Mouse (Mus musculus) midbrain, embryonic 14.5 days (tissue): ENCODE measurements at regions not wholly inside any gene's neighbourhood (a gene's known extent, or its start where the extent isn't known, plus 50 kb on each side); places are given as distances from the start of the nearest gene placed in this dataset.

Experiments used
- ATAC-seq: fragments of 200-750 bp; cut with Nextera tagmentation; 2 replicates; pipeline ENCODE4 v1.8.0; 2017; ENCODE audit warnings: moderate number of reproducible peaks, moderate library complexity; ENCODE audit not compliant: low FRiP score, low TSS enrichment
- DNase-seq: peaks from one replicate; pipeline ENCODE4 v3.0.0-alpha.2; 2015
- H3K27ac ChIP-seq: fragments of 300-500 bp; sonication (generic); replicated peaks from 2 replicates; pipeline ENCODE4 v1.5.1; 2014; ENCODE audit warnings: mild to moderate bottlenecking, low read depth, low read length, moderate library complexity
- H3K27me3 ChIP-seq: fragments of 300-500 bp; sonication (generic); 2 replicates; pipeline ENCODE4 v1.6.1; 2014; ENCODE audit warnings: low read length, control low read depth, mixed read lengths; ENCODE audit not compliant: control insufficient read depth, insufficient read depth
- H3K36me3 ChIP-seq: fragments of 300-500 bp; sonication (generic); 2 replicates; pipeline ENCODE4 v1.6.1; 2014; ENCODE audit warnings: low read length, control low read depth; ENCODE audit not compliant: control insufficient read depth, insufficient read depth
- H3K4me1 ChIP-seq: fragments of 300-500 bp; sonication (generic); 2 replicates; pipeline ENCODE4 v1.6.1; 2014; ENCODE audit warnings: mild to moderate bottlenecking, antibody characterized with exemption, low read length, control low read depth; ENCODE audit not compliant: control insufficient read depth, insufficient read depth
- H3K4me2 ChIP-seq: fragments of 300-500 bp; sonication (generic); 2 replicates; pipeline ENCODE4 v1.6.1; 2014; ENCODE audit warnings: mild to moderate bottlenecking, low read length, moderate library complexity
- H3K4me3 ChIP-seq: fragments of 300-500 bp; sonication (generic); replicated peaks from 2 replicates; pipeline ENCODE4 v1.5.1; 2014; ENCODE audit warnings: low read depth, low read length
- H3K9ac ChIP-seq: fragments of 300-500 bp; sonication (generic); replicated peaks from 2 replicates; pipeline ENCODE4 v1.6.1; 2014; ENCODE audit warnings: mild to moderate bottlenecking, low read length, moderate library complexity
- H3K9me3 ChIP-seq: fragments of 300-500 bp; sonication (generic); 2 replicates; pipeline ENCODE4 v1.6.1; 2016; ENCODE audit warnings: low read length, control low read depth, mixed read lengths; ENCODE audit not compliant: control insufficient read depth
- WGBS: fragments of 180-500 bp; shearing (Covaris S2); extraction: QIAGEN DNeasy Blood & Tissue Kit; methylation state at CpG from one replicate; pipeline ENCODE4 v1.1.7; 2014; 5-methylcytosine and 5-hydroxymethylcytosine counted together

DNA sequence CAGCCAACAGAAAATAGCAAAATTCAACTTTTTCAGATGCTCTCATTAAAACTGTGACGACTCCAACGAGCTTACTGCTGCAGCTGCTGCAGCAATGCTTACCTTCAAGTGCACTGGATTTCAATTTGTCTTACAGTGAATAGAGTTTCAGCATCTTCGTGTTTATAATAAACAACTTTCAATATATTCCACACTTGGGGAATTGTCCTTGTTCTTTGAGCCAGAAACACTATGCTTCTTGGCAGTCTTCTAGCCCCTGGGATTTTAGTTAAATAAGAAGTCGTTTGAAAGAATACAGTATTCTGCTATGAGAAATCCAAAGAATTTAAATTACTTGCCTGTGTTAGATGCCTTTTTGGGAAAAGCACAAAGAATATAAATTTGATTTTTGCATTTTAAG, 381.9 kb upstream of the Kcnd2 start:
- Histone ChIP-seq H3K36me3 (no peaks in the 10 kb centered on the region), H3K4me2 (no peak overlapping the region), H3K9ac (no peak overlapping the region), H3K9me3 (no peaks in the 10 kb centered on the region), H3K27ac (no peak overlapping the region), H3K4me1 (no peaks in the 10 kb centered on the region), H3K4me3 (no peak overlapping the region), H3K27me3 (no peaks in the 10 kb centered on the region)
- ATAC-seq = no peak
- WGBS = 71% methylated on average over 4 of the region's 4 CpGs
- peak; percentile 8 for DNase-seq

DNA sequence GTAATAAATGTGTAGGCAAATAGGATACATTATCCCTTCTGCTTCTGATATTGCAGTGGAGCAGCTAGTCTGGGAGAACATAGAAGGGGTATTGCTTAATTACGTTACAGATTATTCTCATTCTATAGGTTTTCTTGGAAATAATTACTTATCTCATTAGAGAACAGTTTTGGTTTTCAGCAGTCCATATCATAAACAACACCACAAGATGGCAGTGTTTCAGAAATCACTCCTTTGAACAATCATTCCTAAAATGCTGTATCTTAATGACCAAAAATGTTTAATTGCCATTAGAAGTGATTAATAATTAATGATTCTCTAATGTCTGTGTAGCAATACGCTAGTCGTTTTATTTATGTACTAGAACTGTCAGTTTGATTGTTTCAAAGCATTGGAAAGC, 375.2 kb upstream of the Kcnd2 start:
- DNase-seq (peak; percentile 69), ATAC-seq (peak; percentile 58)
- no peaks in the 10 kb centered on the region for H3K4me1 ChIP-seq
- H3K4me3 ChIP-seq = no peak overlapping the region
- H3K27me3 ChIP-seq = no peaks in the 10 kb centered on the region
- no peak overlapping the region for H3K9ac ChIP-seq
- WGBS = 49% methylated on average over 3 of the region's 3 CpGs
- H3K9me3 ChIP-seq = no peaks in the 10 kb centered on the region
- no peak overlapping the region for H3K27ac ChIP-seq
- no peak overlapping the region for H3K4me2 ChIP-seq
- H3K36me3 ChIP-seq = no peaks in the 10 kb centered on the region
